Mouse (Mus musculus) midbrain, embryonic 10.5 days (tissue): ENCODE measurements around the gene Gm20388. TPM values are rescaled to one million over a fixed set of nuclear protein-coding genes. Genes with fewer than 3 reads are reported as not detected.

ENCODE experiments used
- DNase-seq: peaks from one replicate; pipeline ENCODE4 v3.0.0-alpha.2; 2017; ENCODE audit warnings: low spot score
- H3K27ac ChIP-seq: fragments of 300-500 bp; sonication (generic); replicated peaks from 2 replicates; pipeline ENCODE4 v1.5.1; 2016; ENCODE audit warnings: mild to moderate bottlenecking
- H3K27me3 ChIP-seq: fragments of 300-500 bp; sonication (generic); 2 replicates; pipeline ENCODE4 v1.6.1; 2016; ENCODE audit warnings: low read depth, mild to moderate bottlenecking; ENCODE audit not compliant: poor library complexity, severe bottlenecking
- H3K36me3 ChIP-seq: fragments of 300-500 bp; sonication (generic); 2 replicates; pipeline ENCODE4 v1.6.1; 2016; ENCODE audit warnings: mild to moderate bottlenecking, moderate library complexity
- H3K4me1 ChIP-seq: fragments of 300-500 bp; sonication (generic); 2 replicates; pipeline ENCODE4 v1.6.1; 2016
- H3K4me3 ChIP-seq: fragments of 300-500 bp; sonication (generic); 2 replicates; pipeline ENCODE4 v1.5.1; 2016; ENCODE audit warnings: mild to moderate bottlenecking, moderate library complexity
- H3K9me3 ChIP-seq: fragments of 300-500 bp; sonication (generic); replicated peaks from 2 replicates; pipeline ENCODE4 v1.6.1; 2016; ENCODE audit warnings: mild to moderate bottlenecking
- WGBS: fragments of 180-500 bp; shearing (Covaris S2); methylation state at CpG from one replicate; pipeline ENCODE4 v1.1.7; 2016; 5-methylcytosine and 5-hydroxymethylcytosine counted together
- polyA plus RNA-seq: library from polyadenylated mRNA; unstranded; fragments of >200 nt; fragmentation: Nextera tagmentation; extraction: Ambion mirVana; gene quantifications from 2 replicates; pipeline ENCODE4 v1.2.1, GENCODE M21; 2016

Gene Gm20388
- polyA plus RNA-seq, 1 experiment from 2014 or later = 7.1 TPM

DNA sequence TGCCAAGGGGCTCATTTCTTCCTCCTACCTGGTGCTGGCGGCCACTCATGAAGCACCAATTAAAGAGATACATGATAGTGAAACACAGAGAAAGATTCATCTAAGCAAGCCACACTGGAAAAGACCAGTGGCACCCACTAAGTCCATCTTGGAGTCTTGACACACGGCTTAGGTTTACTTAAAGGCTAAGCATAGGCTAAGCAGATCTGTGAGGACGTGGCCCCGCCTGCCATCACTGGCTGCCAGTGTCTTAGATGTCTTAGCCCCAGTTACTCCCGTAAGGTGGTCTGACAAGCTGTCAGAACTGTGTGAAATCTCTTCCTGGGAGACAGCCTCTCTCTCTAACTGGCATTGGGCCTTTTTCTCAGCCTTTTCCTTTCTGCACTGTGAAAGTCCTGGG lies 404.3 kb downstream of the Gm20388 start:
- Histone ChIP-seq H3K9me3 (no peaks in the 10 kb centered on the region), H3K4me3 (no peak overlapping the region), H3K4me1 (peaks cover 76% of the 10 kb centered on the region), H3K27ac (no peak overlapping the region), H3K36me3 (no peaks in the 10 kb centered on the region), H3K27me3 (peaks cover 64% of the 10 kb centered on the region)
- DNase-seq = no peak
- WGBS = 83% methylated on average over 5 of the region's 5 CpGs

DNA sequence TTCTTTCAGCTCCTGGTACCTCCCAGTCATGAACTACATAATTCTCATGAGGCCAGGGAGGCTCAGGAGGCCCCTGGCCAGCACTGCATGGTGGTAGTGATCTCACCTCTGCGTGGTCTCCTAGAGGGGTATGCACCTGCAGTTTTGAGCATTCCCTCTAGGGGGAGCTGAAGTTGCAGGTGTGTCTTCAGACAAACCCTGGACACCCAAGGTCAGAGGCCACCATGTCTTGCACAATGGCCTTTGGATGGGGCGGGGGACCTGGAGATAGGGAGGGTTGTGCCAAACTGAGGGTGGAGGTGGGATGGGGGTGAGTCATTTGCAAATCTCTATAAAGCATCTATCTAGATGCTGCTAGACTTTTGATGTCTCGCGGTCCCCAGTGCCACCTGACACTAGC lies 405.0 kb downstream of the Gm20388 start:
- no peak overlapping the region for H3K4me3 ChIP-seq
- H3K27me3 ChIP-seq = peaks cover 57% of the 10 kb centered on the region
- DNase-seq = no peak
- H3K36me3 ChIP-seq = no peaks in the 10 kb centered on the region
- H3K27ac ChIP-seq = no peak overlapping the region
- no peaks in the 10 kb centered on the region for H3K9me3 ChIP-seq
- peaks cover 73% of the 10 kb centered on the region for H3K4me1 ChIP-seq
- 93% methylated on average over 4 of the region's 4 CpGs for WGBS

DNA sequence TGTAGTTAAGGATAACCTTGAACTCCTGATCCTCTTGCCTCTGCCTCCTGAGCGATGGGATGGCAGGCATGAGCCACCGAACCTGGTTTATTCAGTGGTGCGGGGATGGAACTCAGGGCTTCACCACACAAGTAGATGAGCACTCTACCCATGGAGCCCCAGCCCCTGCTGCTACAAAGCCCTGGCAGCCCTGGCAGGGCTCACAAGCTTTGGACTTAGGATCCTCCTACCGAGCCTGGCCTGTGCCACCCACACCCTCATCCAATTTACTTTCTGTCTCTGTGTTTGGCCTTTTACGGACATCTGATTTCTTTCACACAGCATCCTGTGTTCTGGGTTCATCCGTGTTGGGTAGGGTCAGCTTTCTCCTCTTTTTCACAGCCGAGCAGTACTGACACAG lies 406.1 kb downstream of the Gm20388 start:
- H3K4me3 ChIP-seq = no peak overlapping the region
- no peak overlapping the region for H3K27ac ChIP-seq
- H3K27me3 ChIP-seq = peaks cover 47% of the 10 kb centered on the region
- H3K36me3 ChIP-seq = no peaks in the 10 kb centered on the region
- no peaks in the 10 kb centered on the region for H3K9me3 ChIP-seq
- peaks cover 64% of the 10 kb centered on the region for H3K4me1 ChIP-seq
- WGBS = 87% methylated on average over 7 of the region's 7 CpGs
- DNase-seq = no peak

DNA sequence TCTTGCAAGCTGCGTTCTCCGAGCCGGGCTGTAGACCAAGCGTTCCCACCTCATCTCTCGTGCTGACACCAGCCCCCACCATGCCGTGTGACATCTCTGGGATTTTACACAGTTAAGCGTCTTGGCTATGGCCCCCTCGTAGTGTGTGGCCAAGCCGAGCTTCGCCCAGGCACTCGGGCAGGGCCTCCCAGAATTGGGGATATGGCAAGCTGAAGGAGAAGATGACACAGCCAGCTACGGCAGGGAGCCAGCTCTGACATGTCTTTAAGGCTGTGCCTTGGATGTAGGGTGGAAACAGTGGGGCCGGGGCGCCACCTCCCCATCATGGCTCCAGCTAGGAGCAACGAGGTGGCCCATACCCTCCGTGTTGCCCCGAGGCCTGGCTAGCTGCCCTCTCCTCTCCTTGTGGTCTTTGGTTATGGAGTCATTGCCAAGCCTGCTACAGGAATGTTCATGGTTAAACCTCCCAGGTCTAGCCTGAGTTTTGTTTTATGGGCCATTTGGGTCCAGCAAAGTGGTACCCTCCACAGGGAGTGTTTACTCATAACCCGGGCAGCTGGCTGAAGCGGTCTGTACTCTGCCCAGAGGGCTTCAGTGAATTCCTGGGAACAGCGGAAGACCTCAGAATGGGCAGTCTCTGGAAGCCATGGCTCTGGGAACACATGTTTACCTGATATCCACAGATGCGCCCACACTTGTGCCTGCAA lies 406.6 kb downstream of the Gm20388 start:
- H3K27me3 ChIP-seq = peaks cover 41% of the 10 kb centered on the region
- no peak overlapping the region for H3K4me3 ChIP-seq
- no peaks in the 10 kb centered on the region for H3K9me3 ChIP-seq
- peaks cover 64% of the 10 kb centered on the region for H3K4me1 ChIP-seq
- H3K27ac ChIP-seq = peak overlapping the region; percentile 11; the same call in 1 of the 2 replicates
- 93% methylated on average over 21 of the region's 21 CpGs for WGBS
- no peaks in the 10 kb centered on the region for H3K36me3 ChIP-seq
- DNase-seq = no peak

DNA sequence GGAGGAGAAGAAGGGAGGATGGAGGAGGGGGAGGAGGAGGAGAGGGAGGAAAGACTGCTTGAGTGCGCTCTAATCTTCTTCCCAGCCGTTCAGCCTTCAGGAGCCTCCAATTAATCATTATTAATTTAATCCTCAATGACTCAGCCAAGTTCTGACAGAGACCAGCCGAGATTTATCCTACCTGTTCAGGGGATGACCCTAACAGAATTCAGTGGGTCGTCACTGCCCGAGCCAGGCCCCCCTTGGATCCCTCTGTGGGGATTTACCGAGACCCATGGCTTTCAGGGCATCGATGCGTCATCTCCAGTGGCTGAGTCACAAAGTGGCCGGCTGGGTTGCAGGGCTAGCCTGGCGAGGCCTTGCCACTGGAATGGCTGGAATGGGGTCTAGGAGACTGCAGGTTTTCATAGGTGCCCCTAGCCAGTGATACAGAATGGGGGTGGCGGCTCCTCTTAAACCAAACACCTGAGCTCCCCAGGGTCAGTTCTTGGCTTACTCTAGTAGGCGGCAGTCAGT lies 407.9 kb downstream of the Gm20388 start:
- Histone ChIP-seq H3K36me3 (no peaks in the 10 kb centered on the region), H3K9me3 (no peaks in the 10 kb centered on the region), H3K4me1 (peaks cover 71% of the 10 kb centered on the region), H3K4me3 (no peak overlapping the region), H3K27me3 (peaks cover 37% of the 10 kb centered on the region), H3K27ac (peak overlapping the region; percentile 66)
- no peak for DNase-seq
- WGBS = 66% methylated on average over 12 of the region's 12 CpGs

DNA sequence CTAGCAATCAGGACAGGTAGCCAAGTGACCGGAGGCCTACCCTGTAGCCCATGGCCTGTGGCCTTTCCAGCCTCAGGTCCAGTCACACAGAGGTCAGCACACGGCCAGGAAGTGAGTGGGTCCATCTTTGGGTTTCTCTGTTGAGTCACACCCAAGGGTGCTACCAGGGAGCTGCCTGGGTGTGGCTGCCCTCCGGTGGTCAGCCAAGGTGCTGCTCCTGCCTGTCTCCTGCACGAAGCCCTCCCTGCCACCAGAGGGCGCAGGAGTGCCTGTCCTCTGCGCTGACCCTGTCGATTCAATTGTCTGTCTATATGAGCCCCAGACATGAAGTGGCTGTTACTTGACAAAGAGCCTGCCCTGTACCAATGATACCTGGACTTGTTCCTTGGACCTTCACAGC lies 408.8 kb downstream of the Gm20388 start:
- Histone ChIP-seq H3K36me3 (no peaks in the 10 kb centered on the region), H3K27me3 (peaks cover 36% of the 10 kb centered on the region), H3K27ac (peak overlapping the region; percentile 66), H3K4me3 (no peak overlapping the region), H3K9me3 (no peaks in the 10 kb centered on the region), H3K4me1 (peaks cover 72% of the 10 kb centered on the region)
- WGBS = 22% methylated on average over 7 of the region's 7 CpGs
- peak; percentile 80 for DNase-seq

DNA sequence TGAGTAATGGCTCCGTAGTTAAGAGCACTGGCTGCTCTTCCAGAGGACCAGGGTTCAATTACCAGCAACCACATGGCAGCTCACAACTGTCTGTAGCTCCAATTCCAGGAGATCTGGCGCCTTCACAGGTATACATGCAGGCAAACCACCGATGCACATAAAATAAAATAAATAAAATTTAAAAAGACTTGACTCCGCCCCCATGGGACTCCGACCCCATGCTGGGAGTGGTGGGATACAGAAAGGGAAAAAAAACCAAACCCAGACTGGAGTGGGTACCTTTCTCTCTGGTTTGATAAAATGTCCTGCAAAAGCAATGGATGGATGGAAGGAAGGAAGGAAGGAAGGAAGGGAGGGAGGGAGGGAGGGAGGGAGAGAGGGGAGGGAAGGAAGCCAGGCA lies 409.5 kb downstream of the Gm20388 start:
- Histone ChIP-seq H3K27me3 (peaks cover 36% of the 10 kb centered on the region), H3K36me3 (no peaks in the 10 kb centered on the region), H3K27ac (peak overlapping the region; percentile 66; the same call in 1 of the 2 replicates), H3K4me1 (peaks cover 74% of the 10 kb centered on the region), H3K4me3 (no peak overlapping the region), H3K9me3 (no peaks in the 10 kb centered on the region)
- 93% methylated on average over 5 of the region's 5 CpGs for WGBS
- DNase-seq = no peak

DNA sequence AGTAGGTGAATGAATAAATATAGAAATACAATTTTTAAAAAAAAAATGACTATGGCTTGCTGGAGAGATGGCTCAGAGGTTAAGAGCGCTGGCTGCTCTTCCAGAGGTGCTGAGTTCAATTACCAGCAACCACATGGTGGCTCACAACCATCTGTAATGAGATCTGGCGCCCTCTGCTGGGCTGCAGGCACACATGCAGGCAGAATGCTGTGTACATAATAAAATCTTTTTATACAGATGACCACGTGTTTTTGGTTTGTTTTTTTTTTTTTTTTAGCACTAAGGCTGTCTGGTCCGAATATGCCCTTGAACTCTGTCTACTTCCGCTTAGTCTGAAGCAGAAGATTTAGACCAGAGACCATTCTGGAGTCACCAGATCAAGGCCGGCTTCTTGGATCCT lies 411.1 kb downstream of the Gm20388 start:
- peak overlapping the region; percentile 87 for H3K27ac ChIP-seq
- H3K9me3 ChIP-seq = no peaks in the 10 kb centered on the region
- 40% methylated on average over 6 of the region's 6 CpGs for WGBS
- DNase-seq = peak; percentile 44
- H3K4me1 ChIP-seq = peaks cover 86% of the 10 kb centered on the region
- peaks cover 42% of the 10 kb centered on the region for H3K27me3 ChIP-seq
- no peak overlapping the region for H3K4me3 ChIP-seq
- no peaks in the 10 kb centered on the region for H3K36me3 ChIP-seq

DNA sequence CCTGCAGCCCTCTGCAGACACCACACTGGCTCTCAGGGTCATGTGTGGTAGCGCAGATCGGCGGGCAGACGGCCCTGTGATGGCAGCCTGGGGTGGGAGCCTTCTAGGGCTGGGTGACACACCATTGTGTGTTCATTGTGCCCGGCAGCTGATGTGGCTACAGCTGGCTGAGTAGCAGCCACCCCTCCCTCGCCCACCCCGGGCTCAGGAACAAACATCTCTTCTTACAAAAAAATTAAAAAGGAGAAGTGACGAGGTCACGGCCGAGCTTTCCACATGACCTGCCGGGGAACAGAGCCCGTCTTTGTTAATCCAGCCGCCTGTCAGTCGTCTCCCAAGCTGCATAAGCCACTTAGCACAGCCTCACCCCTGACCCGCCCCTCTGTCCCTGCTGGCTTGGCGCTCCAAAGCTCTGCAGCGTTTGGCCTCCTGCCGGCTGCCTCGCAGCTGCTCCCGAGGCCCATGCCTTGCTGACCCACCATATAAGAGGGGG lies 412.4 kb downstream of the Gm20388 start:
- peaks cover 41% of the 10 kb centered on the region for H3K27me3 ChIP-seq
- no peaks in the 10 kb centered on the region for H3K9me3 ChIP-seq
- peak overlapping the region; percentile 31 for H3K4me3 ChIP-seq
- peaks cover 83% of the 10 kb centered on the region for H3K4me1 ChIP-seq
- no peaks in the 10 kb centered on the region for H3K36me3 ChIP-seq
- peak; percentile 93 for DNase-seq
- peak overlapping the region; percentile 87 for H3K27ac ChIP-seq
- WGBS = 2% methylated on average over 20 of the region's 20 CpGs

DNA sequence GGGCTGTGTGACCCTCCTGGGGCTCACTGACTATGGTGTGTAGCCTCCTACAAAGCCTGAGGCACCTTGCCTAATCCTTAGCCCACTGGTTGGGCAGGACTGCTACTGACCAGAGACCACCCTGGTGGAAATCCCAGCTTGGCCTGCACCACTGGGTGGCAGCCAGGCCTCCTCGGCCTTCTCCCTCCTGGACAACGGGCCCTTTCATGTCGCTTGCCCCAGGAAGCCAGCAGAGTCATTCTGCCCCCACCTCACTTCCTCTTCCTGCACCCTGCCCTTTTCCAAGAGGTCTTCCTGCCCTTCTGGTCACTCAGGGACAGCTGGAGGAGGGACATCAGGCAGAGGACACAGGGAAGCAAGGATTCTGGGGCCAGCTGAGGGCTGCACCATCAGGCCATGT lies 413.9 kb downstream of the Gm20388 start:
- H3K4me1 ChIP-seq = peaks cover 83% of the 10 kb centered on the region
- no peaks in the 10 kb centered on the region for H3K36me3 ChIP-seq
- no peak overlapping the region for H3K4me3 ChIP-seq
- 51% methylated on average over 3 of the region's 3 CpGs for WGBS
- H3K9me3 ChIP-seq = no peaks in the 10 kb centered on the region
- peaks cover 45% of the 10 kb centered on the region for H3K27me3 ChIP-seq
- DNase-seq = no peak
- peak overlapping the region; percentile 87 for H3K27ac ChIP-seq

DNA sequence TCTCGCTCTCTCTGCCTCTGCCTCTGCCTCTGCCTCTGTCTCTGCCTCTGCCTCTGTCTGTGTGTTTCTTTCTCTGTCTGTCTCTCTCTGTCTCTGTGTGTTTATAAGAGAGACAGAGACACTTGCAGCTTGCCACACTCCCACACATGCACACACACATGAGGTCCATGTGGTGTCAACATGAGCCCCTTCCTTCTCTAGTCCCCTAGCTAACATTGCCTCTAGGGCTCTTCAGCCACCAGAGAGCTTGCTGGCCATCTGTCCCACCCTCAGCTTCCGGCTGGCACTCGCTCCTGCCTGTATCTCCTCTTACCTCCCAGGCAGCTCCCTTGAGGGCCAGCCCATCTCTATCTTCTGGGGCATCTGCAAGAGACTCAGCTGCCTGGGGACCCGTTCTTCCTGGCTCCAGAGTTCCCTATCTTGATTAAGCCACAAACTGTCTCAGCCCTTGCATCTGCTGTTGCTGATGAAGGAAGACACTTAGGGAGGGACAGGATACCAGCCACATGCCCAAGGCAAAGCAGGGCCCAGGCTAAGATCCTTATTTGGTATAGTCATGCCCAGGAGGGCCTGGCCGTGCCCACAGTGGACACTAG lies 414.6 kb downstream of the Gm20388 start:
- Histone ChIP-seq H3K4me1 (peaks cover 80% of the 10 kb centered on the region), H3K27me3 (peaks cover 50% of the 10 kb centered on the region), H3K36me3 (no peaks in the 10 kb centered on the region), H3K4me3 (no peak overlapping the region), H3K9me3 (no peaks in the 10 kb centered on the region), H3K27ac (peak overlapping the region; percentile 87)
- 74% methylated on average over 5 of the region's 5 CpGs for WGBS
- no peak for DNase-seq

DNA sequence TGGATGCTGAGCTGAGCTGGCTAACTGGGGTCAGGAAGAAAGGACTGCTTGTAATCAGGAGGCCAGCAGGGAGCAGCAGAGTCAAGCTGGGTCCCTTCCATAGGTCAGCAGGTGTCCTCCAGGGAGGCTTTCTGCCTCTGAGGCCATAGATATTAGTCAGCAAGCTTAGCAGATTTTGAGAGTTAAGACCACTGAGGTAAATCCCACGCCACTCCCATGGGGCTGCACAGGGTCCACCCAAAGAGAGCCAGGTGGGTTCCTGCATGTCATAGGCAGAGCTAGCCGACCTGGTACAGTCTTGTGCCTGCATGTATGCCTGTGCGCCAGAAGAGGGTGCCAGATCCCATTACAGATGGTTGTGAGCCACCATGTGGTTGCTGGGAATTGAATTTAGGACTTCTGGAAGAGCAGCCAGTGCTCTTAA lies 416.5 kb downstream of the Gm20388 start:
- no peaks in the 10 kb centered on the region for H3K9me3 ChIP-seq
- H3K4me3 ChIP-seq = no peak overlapping the region
- 37% methylated on average over 3 of the region's 3 CpGs for WGBS
- H3K36me3 ChIP-seq = no peaks in the 10 kb centered on the region
- peak overlapping the region; percentile 77 for H3K27ac ChIP-seq
- DNase-seq = no peak
- H3K27me3 ChIP-seq = peaks cover 69% of the 10 kb centered on the region
- peaks cover 85% of the 10 kb centered on the region for H3K4me1 ChIP-seq
